Mouse (Mus musculus): ENCODE measurements around the gene Pla2g16. TPM values are rescaled to one million over a fixed set of nuclear protein-coding genes. Genes with fewer than 3 reads are reported as not detected.

Gene Pla2g16
- polyA plus RNA-seq, 1 experiment from 2014 or later = 15.9 TPM

DNA sequence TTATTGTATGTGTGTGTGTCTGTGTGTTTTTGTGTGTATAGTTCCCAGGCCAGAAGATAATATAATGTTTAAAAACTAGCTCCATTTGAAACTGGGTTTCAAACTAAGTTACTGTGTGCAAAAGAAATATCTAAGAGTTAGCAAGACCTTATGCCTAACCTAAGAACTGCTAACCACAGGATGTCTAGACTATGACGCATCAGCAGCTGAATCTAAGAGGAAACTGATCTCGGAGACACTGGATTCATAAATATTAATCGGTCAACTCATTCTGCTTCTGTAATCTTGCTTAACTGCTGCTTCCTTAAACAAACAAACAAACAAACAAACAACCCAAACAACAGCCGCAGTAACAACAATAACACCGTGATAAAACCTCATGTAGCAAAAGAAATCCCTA lies 12.4 kb downstream of the Pla2g16 start:
- WGBS = 83% methylated on average over 5 of the region's 5 CpGs
- H3K9me3 ChIP-seq = no peaks in the 10 kb centered on the region

DNA sequence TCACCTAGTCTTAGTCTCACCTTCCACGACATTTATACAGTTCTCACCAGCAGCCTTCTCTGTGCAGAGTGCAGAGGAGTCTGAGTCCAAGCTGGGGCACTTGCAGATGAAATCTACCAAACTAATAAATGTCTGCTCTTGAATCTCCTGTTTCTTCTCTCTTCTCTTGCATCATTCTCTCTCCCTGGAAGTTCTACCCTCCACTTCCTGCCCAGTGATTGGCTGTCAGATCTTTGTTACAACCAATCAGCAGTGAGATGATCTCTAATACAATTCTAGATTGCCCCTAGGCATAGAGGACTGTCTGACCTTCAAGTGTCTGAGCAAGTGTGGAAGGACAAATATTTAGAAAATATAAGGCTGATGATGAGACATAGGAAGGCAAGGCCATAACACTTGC lies 18.9 kb downstream of the Pla2g16 start:
- Histone ChIP-seq H3K4me1 (peaks cover 7% of the 10 kb centered on the region; the same call in 1 of the 2 replicates), H3K9me3 (no peaks in the 10 kb centered on the region), H3K4me3 (no peak overlapping the region), H3K27me3 (ENCODE audit: insufficient read depth, poor library complexity, severe bottlenecking) (no peaks in the 10 kb centered on the region), H3K27ac (no peak overlapping the region), H3K36me3 (peaks cover 26% of the 10 kb centered on the region)
- 82% methylated on average over 1 of the region's 1 CpGs for WGBS
- no peak for DNase-seq (ENCODE audit: low spot score)

More for the DNA sequence above, 12.4 kb downstream of the Pla2g16 start:
- DNase-seq (ENCODE audit: low spot score) = no peak
- Histone ChIP-seq H3K4me3 (no peak overlapping the region), H3K4me1 (no peaks in the 10 kb centered on the region; the same call in 1 of the 2 replicates), H3K36me3 (0 out of 2 replicates have a peak, but pooled peaks cover 3% of the 10 kb centered on the region), H3K27ac (no peak overlapping the region), H3K27me3 (ENCODE audit: insufficient read depth, poor library complexity, severe bottlenecking) (no peaks in the 10 kb centered on the region)

DNA sequence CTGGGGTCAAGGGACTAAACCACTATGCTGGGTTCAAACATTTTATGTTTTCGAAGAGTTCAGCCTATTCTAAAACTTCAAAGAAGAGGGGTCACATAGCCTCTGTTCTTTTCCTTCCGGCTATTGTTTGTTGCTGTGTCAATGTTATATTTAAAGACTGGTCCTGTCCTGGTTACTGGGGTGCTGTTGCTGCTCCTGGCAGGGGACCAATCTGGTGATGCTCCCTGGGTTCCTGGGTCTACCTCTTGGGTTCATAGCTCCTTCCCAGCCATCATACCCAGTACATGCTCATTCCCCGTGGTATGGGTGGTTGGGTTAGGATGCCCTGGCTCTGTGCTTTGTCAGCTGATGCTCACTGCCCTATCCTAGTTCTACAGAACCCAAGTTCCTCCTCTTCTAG lies 20.5 kb downstream of the Pla2g16 start:
- no peaks in the 10 kb centered on the region for H3K27me3 ChIP-seq (ENCODE audit: insufficient read depth, poor library complexity, severe bottlenecking)
- DNase-seq (ENCODE audit: low spot score) = no peak

DNA sequence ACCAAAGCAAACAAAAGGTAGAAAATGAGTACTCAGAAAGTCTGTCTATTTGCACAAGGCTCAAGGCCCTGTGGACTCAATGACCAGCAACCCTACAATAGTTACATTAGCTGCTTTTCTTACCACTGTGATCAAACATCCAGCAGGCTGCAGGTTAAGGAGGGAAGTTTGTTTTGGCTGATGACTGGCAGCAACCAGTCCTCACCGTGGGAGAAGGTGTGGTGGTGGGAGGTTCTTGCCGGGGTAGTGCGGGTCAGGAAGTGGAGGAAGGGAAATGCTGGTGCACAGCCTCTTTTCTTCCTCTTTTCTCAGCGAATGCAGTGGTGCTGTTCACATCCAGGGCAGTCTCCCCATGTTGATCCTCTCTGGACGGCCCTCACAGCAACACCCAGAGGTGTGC lies 23.8 kb downstream of the Pla2g16 start:
- H3K9me3 ChIP-seq = no peaks in the 10 kb centered on the region
- no peaks in the 10 kb centered on the region for H3K27me3 ChIP-seq (ENCODE audit: insufficient read depth, poor library complexity, severe bottlenecking)
- DNase-seq (ENCODE audit: low spot score) = no peak
- no peak overlapping the region for H3K27ac ChIP-seq
- H3K4me3 ChIP-seq = no peak overlapping the region
- 50% methylated on average over 5 of the region's 5 CpGs for WGBS
- H3K36me3 ChIP-seq = peaks cover 15% of the 10 kb centered on the region
- peaks cover 18% of the 10 kb centered on the region; the same call in 1 of the 2 replicates for H3K4me1 ChIP-seq

More for the DNA sequence above, 20.5 kb downstream of the Pla2g16 start:
- H3K4me1 ChIP-seq = peaks cover 8% of the 10 kb centered on the region; the same call in 1 of the 2 replicates
- peaks cover 26% of the 10 kb centered on the region for H3K36me3 ChIP-seq
- WGBS = 83% methylated on average over 3 of the region's 3 CpGs
- H3K27ac ChIP-seq = no peak overlapping the region
- H3K4me3 ChIP-seq = no peak overlapping the region
- H3K9me3 ChIP-seq = no peaks in the 10 kb centered on the region

DNA sequence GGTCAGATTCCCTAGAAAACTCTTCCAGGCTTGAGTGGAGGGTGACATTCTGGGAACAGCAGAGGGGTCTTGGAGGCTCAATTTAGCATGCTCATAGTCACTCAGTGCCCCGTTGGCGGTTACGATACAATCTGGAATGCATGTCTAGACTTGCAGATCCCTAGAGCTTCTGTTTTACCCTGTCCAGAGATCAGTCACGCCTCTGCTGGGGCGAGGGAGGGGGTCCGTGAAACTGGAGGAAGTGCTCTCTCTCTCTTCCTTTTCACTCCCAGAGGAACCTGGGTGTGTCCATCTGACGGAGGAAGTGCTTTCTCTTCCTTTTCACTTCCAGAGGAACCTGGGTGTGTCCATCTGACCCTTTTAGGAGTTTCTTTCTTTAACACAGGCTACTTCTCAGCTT lies 25.8 kb downstream of the Pla2g16 start:
- peaks cover 18% of the 10 kb centered on the region; the same call in 1 of the 2 replicates for H3K4me1 ChIP-seq
- H3K27ac ChIP-seq = peak overlapping the region; percentile 29; the same call in 1 of the 2 replicates
- no peak overlapping the region for H3K4me3 ChIP-seq
- no peaks in the 10 kb centered on the region for H3K9me3 ChIP-seq
- peaks cover 21% of the 10 kb centered on the region for H3K36me3 ChIP-seq
- no peak for DNase-seq (ENCODE audit: low spot score)
- H3K27me3 ChIP-seq (ENCODE audit: insufficient read depth, poor library complexity, severe bottlenecking) = no peaks in the 10 kb centered on the region
- 35% methylated on average over 7 of the region's 7 CpGs for WGBS

DNA sequence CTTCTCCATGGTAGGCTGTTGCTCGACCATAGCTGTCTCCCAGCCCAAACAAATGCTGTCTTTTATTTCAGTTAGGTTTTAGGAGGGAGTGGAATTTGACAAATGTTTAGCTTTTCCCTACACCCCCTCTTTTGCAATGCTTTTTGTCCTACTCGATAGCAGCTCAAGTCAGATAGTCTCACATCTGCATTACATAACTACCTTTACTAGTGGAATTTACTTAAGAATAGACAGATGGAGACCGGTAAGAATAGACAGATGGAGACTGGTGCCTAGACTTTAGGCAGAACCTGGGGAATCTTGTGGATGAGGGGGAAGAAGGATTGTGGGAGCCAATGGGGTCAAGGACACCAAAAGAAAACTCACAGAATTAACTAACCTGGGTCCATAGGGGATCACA lies 26.3 kb downstream of the Pla2g16 start:
- Histone ChIP-seq H3K9me3 (no peaks in the 10 kb centered on the region), H3K27ac (peak overlapping the region; percentile 29; the same call in 1 of the 2 replicates), H3K4me1 (peaks cover 18% of the 10 kb centered on the region; the same call in 1 of the 2 replicates), H3K4me3 (no peak overlapping the region), H3K27me3 (ENCODE audit: insufficient read depth, poor library complexity, severe bottlenecking) (no peaks in the 10 kb centered on the region), H3K36me3 (peaks cover 25% of the 10 kb centered on the region)
- DNase-seq (ENCODE audit: low spot score) = no peak
- 81% methylated on average over 3 of the region's 3 CpGs for WGBS

DNA sequence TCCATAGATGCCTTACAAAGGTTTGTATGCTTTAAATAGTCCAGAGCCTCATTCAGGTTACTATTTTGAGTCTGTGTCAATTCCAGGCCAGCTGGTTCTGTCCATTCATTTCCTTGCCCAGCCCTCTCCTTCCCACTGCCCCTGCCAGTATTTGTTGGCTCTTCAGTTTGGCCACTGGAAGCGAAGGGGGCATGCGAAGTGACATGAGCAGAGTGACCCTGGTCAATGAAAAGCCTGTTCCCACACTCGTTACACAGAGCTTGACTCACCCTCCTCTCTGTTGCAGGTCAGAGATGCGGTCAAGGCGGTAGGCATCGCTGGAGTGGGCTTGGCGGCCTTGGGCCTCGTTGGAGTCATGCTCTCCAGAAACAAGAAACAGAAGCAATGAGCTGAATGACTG lies 28.0 kb downstream of the Pla2g16 start:
- H3K27ac ChIP-seq = no peak overlapping the region
- peaks cover 16% of the 10 kb centered on the region; the same call in 1 of the 2 replicates for H3K36me3 ChIP-seq
- no peak overlapping the region for H3K4me3 ChIP-seq
- peaks cover 17% of the 10 kb centered on the region; the same call in 1 of the 2 replicates for H3K4me1 ChIP-seq
- DNase-seq (ENCODE audit: low spot score) = no peak
- WGBS = 83% methylated on average over 8 of the region's 8 CpGs
- H3K9me3 ChIP-seq = no peaks in the 10 kb centered on the region
- no peaks in the 10 kb centered on the region for H3K27me3 ChIP-seq (ENCODE audit: insufficient read depth, poor library complexity, severe bottlenecking)

DNA sequence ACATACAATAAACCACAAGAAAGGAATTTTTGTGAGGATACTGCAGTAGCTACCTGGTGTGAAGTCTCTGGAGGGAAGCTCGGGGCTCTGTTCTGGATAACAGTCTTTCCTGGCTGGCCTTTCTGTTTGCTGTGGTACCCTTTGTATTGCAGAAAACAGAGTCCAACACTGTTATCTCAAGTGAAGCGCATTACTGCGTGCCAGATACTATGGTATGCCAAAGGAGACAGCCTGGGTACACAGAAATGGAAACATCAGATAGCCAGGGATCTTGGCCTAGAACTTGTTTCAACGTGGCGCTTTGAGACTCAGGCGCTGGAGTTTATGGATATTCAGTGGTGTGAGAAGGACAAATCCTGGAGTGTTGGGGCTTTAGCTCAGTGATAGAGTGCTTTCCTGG lies 28.5 kb downstream of the Pla2g16 start:
- no peaks in the 10 kb centered on the region for H3K27me3 ChIP-seq (ENCODE audit: insufficient read depth, poor library complexity, severe bottlenecking)
- H3K4me3 ChIP-seq = no peak overlapping the region
- no peak overlapping the region for H3K27ac ChIP-seq
- 82% methylated on average over 6 of the region's 6 CpGs for WGBS
- H3K36me3 ChIP-seq = peaks cover 16% of the 10 kb centered on the region; the same call in 1 of the 2 replicates
- peaks cover 14% of the 10 kb centered on the region; the same call in 1 of the 2 replicates for H3K4me1 ChIP-seq
- no peaks in the 10 kb centered on the region for H3K9me3 ChIP-seq
- no peak for DNase-seq (ENCODE audit: low spot score)

DNA sequence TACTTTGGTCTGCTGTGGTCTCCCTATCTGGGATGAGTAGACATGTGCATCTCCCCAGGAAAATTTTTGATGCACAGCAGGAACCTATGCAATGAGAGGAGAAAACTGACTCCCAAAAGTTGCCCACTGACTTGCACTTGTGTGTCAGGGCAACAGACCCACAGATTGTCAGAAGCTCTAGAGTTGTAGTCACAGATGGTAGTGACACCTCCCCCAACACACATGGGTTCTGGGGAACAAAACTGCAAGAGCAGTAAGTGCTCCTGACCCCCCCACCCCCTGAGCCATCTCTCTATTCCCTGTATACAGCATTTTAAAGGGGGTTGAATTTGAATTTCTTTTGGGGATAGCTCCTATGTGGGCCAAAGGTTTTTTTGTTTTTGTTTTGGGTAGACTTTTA lies 33.5 kb downstream of the Pla2g16 start:
- DNase-seq (ENCODE audit: low spot score) = no peak
- H3K4me1 ChIP-seq = 0 out of 2 replicates have a peak, but pooled peaks cover 4% of the 10 kb centered on the region
- peaks cover 3% of the 10 kb centered on the region; the same call in 1 of the 2 replicates for H3K27me3 ChIP-seq (ENCODE audit: insufficient read depth, poor library complexity, severe bottlenecking)
- H3K36me3 ChIP-seq = peaks cover 15% of the 10 kb centered on the region; the same call in 1 of the 2 replicates
- no peak overlapping the region for H3K4me3 ChIP-seq
- H3K9me3 ChIP-seq = no peaks in the 10 kb centered on the region
- H3K27ac ChIP-seq = no peak overlapping the region

DNA sequence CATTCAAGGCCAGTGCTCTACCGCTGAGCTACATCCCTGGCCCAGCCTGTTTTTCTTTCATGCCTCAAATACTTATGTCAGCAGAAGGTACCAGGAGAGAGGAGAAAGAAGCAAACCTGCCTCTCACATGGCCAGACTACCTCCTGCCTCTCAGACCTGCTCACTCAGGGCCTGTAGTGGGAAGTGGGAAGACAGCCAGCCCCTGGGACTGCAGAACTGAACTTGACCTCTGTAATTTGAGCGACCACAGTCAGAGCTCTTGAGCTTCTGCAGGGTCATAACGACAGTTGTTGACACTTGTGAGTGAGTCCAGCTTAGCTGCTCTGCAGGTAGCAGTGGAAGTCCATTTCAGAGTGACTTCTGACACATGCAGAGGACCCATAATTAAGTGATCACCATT lies 34.8 kb downstream of the Pla2g16 start:
- WGBS = 42% methylated on average over 3 of the region's 3 CpGs
- 0 out of 2 replicates have a peak, but pooled peaks cover 4% of the 10 kb centered on the region for H3K4me1 ChIP-seq
- H3K4me3 ChIP-seq = no peak overlapping the region
- peak; percentile 85 for DNase-seq (ENCODE audit: low spot score)
- no peak overlapping the region for H3K27ac ChIP-seq
- H3K9me3 ChIP-seq = no peaks in the 10 kb centered on the region
- peaks cover 3% of the 10 kb centered on the region; the same call in 1 of the 2 replicates for H3K27me3 ChIP-seq (ENCODE audit: insufficient read depth, poor library complexity, severe bottlenecking)
- H3K36me3 ChIP-seq = peaks cover 8% of the 10 kb centered on the region; the same call in 1 of the 2 replicates

DNA sequence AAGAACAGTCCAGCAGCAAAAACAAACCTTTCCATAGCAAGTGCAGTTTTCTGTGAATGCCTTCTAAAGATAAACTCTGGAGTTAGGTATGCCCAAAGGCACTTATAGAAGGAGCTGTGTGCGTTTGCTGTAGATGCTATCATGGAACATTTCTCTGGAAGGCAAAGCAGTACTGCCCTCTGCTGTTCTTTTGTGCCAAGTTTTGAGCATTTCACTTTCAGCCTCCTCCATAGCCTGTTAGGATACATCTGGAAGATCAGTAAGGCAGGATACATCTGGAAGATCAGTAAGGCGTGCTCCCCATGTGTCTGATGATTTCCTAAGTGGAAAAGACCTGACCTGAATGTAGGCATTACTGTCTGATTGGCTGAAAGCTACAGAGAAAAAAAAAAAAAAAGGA lies 38.3 kb downstream of the Pla2g16 start:
- no peak overlapping the region for H3K4me3 ChIP-seq

DNA sequence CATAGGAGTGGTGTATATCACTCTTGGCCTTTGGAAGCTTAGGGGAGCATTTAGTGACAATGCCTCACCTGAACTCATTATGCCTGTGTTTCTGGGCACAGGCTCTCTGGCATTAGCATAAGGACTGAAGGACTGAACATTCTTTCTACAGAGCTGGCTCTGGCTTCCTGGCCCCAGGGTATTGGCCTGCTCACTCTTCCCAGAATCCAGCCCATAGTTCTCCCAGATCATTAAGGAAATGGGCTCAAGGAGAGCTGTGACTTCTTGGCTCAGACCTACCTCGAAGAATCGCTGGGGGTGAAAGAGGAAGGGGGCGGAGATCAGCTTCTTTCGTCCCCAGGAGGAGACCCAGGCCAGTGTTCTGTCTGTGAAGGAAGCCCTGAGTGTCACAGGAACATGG lies 41.2 kb downstream of the Pla2g16 start:
- Histone ChIP-seq H3K4me3 (no peak overlapping the region), H3K36me3 (no peaks in the 10 kb centered on the region), H3K27me3 (ENCODE audit: insufficient read depth, poor library complexity, severe bottlenecking) (peaks cover 3% of the 10 kb centered on the region; the same call in 1 of the 2 replicates), H3K9me3 (no peaks in the 10 kb centered on the region), H3K27ac (no peak overlapping the region), H3K4me1 (0 out of 2 replicates have a peak, but pooled peaks cover 2% of the 10 kb centered on the region)
- no peak for DNase-seq (ENCODE audit: low spot score)
- WGBS = 59% methylated on average over 4 of the region's 4 CpGs

More for the DNA sequence above, 38.3 kb downstream of the Pla2g16 start:
- DNase-seq (ENCODE audit: low spot score) = no peak
- 0 out of 2 replicates have a peak, but pooled peaks cover 4% of the 10 kb centered on the region for H3K4me1 ChIP-seq
- no peaks in the 10 kb centered on the region for H3K9me3 ChIP-seq
- no peaks in the 10 kb centered on the region for H3K36me3 ChIP-seq
- H3K27ac ChIP-seq = no peak overlapping the region
- H3K27me3 ChIP-seq (ENCODE audit: insufficient read depth, poor library complexity, severe bottlenecking) = peaks cover 3% of the 10 kb centered on the region; the same call in 1 of the 2 replicates
- 13% methylated on average over 2 of the region's 2 CpGs for WGBS

DNA sequence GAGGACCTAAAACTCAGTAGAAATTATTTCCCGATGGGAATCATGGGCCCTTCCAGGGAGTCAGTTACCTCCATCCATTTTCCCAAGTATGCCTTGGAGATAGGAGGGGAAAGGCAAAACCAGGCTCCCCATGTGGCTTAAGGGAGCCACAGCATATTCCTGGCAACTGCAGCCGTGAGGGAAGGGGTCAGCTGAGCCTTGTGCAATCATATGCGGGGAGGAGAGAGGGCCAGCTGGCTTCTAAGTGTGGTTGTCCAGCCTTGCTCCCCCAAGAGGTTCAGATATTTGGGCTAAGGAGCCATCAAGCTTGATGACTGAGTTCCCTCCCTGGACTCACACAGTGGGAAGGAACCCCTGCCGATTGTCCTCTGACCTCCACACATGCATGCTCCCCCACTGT lies 44.3 kb downstream of the Pla2g16 start:
- H3K27me3 ChIP-seq (ENCODE audit: insufficient read depth, poor library complexity, severe bottlenecking) = peaks cover 8% of the 10 kb centered on the region; the same call in 1 of the 2 replicates
- H3K4me1 ChIP-seq = peaks cover 11% of the 10 kb centered on the region
- no peak for DNase-seq (ENCODE audit: low spot score)
- H3K4me3 ChIP-seq = no peak overlapping the region
- H3K36me3 ChIP-seq = no peaks in the 10 kb centered on the region
- no peaks in the 10 kb centered on the region for H3K9me3 ChIP-seq
- WGBS = 79% methylated on average over 4 of the region's 4 CpGs
- no peak overlapping the region for H3K27ac ChIP-seq
